Mouse (Mus musculus) R1 (cell line): ENCODE results near the gene Dglucy.

Experiments
- DNase-seq: peaks from one replicate; pipeline ENCODE4 v3.0.0-alpha.2; 2018; ENCODE audit warnings: low read depth, low spot score

Dglucy gene

GRCm38 (mm10) chr12:100878556-100878955 is 99.7 kb downstream of the Dglucy start:
- peak; percentile 15 for DNase-seq

GRCm38 (mm10) chr12:100883168-100883567 is 104.3 kb downstream of the Dglucy start:
- DNase-seq: no peak

GRCm38 (mm10) chr12:100885585-100885984 is 106.7 kb downstream of the Dglucy start:
- DNase-seq: no peak

- no peak for DNase-seq
Measured at GRCm38 (mm10) chr12:100886877-100887276, 108.0 kb downstream of the Dglucy start.

- no peak for DNase-seq
Measured at GRCm38 (mm10) chr12:100887801-100888258, 109.0 kb downstream of the Dglucy start.

GRCm38 (mm10) chr12:100890548-100890947 is 111.7 kb downstream of the Dglucy start:
- no peak for DNase-seq

- DNase-seq: no peak
Measured at GRCm38 (mm10) chr12:100895504-100895903, 116.6 kb downstream of the Dglucy start.

GRCm38 (mm10) chr12:100896661-100897060 is 117.8 kb downstream of the Dglucy start:
- no peak for DNase-seq

GRCm38 (mm10) chr12:100897736-100898650 is 119.1 kb downstream of the Dglucy start:
- DNase-seq: no peak

- peak; percentile 31 for DNase-seq
Measured at GRCm38 (mm10) chr12:100899111-100899640, 120.3 kb downstream of the Dglucy start.

GRCm38 (mm10) chr12:100900901-100901300 is 122.0 kb downstream of the Dglucy start:
- no peak for DNase-seq

GRCm38 (mm10) chr12:100901386-100901785 is 122.5 kb downstream of the Dglucy start:
- DNase-seq: no peak

GRCm38 (mm10) chr12:100903761-100904160 is 124.9 kb downstream of the Dglucy start:
- DNase-seq: no peak

GRCm38 (mm10) chr12:100906861-100907260 is 128.0 kb downstream of the Dglucy start:
- DNase-seq: no peak

- no peak for DNase-seq
Measured at GRCm38 (mm10) chr12:100907598-100908297, 128.9 kb downstream of the Dglucy start, which contains the start of gene Gpr68. Gene Gpr68 (minus strand): TSS chr12:100908198.

GRCm38 (mm10) chr12:100908298-100909034 is 129.6 kb downstream of the Dglucy start:
- DNase-seq: no peak

GRCm38 (mm10) chr12:100909765-100910164 is 130.9 kb downstream of the Dglucy start:
- no peak for DNase-seq

- DNase-seq: no peak
Measured at GRCm38 (mm10) chr12:100910731-100911130, 131.9 kb downstream of the Dglucy start.

- DNase-seq: no peak
Measured at GRCm38 (mm10) chr12:100924646-100925339, 145.9 kb downstream of the Dglucy start.

GRCm38 (mm10) chr12:100925644-100926619 is 147.1 kb downstream of the Dglucy start:
- peak; percentile 84 for DNase-seq
